Mouse (Mus musculus): ENCODE measurements around the gene Pkp1.

Gene Pkp1

GRCm38 (mm10) chr1:135857137-135857775, 61.8 kb downstream of the Pkp1 start:
- in situ Hi-C loops (cut with MseI, MboI) = no loop called here

GRCm38 (mm10) chr1:135856070-135856469, 62.9 kb downstream of the Pkp1 start:
- in situ Hi-C loops (cut with MseI, MboI) = no loop called here

DNA sequence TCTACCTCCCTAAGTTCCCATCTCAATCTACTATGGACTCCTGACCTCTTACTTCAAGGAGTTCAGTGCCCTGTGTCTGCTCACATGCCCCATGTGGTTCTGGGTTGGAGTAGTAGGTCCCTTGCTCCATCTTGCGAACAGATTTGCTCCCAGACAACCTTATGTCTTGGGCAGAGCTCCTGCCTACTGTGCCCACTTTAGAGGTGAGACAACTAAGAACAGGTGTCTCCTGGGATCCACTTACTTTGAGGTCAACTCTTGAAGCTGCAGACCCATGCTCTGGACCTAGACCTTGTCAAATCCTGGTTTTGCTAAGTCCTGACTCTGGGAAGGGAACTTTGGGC, 63.7 kb downstream of the Pkp1 start:
- in situ Hi-C loops (cut with MseI, MboI) = no loop called here

GRCm38 (mm10) chr1:135854591-135855343, 64.2 kb downstream of the Pkp1 start:
- in situ Hi-C loops (cut with MseI, MboI) = no loop called here

DNA sequence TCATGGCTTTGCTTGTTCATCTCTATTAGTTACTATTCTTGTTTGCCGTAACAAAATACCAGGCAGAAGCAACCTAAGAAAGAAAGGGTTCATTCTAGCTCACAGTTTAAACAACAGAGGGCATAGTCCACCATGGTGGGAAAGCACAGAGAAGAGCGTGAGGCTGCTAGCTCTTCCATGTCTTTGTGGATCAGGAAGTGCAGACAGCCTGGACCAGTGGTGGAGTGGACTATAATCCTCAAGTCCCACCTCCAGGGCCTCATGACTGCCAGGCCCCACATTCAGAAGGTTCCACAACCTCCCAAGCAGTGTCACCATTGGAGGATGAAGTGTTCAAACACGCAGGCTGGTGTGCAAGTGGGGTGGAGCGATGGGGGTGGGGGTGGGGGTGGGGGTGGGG, 65.8 kb downstream of the Pkp1 start:
- in situ Hi-C loops (cut with MseI, MboI) = no loop called here

GRCm38 (mm10) chr1:135852044-135852756, 66.8 kb downstream of the Pkp1 start:
- in situ Hi-C loops (cut with MseI, MboI) = no loop called here

DNA sequence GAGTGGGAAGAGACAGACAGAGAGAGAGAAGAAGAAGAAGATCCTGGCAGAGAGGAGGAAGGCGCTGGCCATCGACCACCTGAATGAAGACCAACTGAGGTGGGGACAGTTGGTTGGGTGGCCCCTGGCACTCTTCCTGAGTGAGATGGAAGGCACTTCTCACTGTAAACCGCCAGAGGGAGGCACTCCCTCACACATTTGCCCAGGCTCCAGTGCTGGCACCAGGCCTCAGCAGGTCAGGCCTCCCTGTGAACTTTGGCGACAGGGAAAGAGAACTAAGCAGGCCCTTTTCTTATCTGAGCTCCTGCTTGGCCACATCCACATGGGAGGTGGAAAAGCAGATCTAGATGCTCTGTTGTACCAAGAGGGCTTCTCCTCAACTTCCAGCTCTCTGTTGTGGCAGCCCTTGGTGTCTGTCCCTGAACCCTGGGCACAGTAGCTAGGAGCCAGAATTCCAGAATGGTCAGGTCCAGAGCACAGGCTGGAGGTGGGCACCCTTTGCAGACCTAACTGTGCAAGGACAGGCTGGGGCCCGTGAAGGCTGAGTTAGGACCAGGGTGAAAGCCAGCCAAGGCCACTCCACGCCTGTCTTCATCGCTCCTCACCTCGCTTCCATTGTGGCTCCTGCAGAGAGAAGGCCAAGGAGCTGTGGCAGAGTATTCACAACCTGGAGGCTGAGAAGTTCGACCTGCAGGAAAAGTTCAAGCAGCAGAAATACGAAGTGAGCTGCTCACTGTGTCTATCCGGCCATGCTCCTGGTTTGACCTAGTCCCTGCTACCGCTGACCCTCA, 68.1 kb downstream of the Pkp1 start:
- in situ Hi-C loops (cut with MseI, MboI) = no loop called here

DNA sequence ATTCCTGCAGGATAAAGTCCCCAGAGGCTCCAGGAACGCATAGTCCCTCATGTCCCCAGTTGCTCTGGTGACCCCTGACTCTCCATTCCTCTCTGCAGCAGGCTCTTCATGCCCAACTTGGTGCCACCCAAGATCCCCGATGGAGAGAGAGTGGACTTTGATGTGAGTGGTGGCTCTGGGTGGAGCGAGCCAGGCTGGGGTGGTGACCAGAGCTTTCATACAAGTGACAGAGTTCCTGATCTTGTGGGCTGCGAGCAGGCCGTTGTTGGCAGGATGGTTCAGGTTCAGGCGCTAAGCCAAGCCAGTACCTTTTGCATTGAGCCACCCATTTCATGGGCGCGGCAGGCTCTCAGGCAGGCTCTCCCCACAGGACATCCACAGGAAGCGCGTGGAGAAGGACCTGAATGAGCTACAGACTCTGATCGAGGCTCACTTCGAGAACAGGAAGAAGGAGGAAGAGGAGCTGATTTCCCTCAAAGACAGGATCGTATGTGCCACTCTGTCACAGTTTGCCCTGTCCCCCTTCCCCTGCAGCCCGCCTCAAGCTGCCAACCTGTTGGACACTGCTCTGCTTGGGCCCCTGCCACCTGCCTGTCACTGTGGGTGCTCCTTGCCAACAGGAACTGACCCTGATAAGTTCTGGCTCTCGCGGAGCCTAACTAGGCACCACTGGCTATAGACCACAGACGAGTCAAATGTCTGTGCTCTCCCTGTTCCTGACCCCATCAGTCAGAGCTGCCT, 71.2 kb downstream of the Pkp1 start:
- in situ Hi-C loops (cut with MseI, MboI) = no loop called here

DNA sequence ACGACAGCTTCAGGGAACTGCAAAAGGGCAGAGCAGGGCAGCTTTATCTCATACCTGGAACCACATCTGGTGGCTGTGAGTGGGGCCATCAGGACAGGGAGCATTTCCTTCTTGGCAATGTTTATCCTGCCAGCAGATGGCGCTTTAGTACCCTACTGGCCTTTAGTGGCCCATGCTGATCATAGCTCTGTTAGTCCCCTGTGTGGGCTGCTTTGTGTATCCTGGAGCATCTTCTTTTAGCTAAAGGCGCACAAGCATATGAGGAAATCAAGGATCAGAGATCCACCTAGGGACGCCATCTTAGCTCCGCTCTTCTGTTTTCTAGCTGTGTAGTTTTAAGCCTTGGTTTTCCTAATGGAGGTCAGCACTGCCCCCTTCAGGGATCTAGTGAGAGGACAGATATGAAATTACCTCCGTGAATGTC, 71.9 kb downstream of the Pkp1 start:
- in situ Hi-C loops (cut with MseI, MboI) = no loop called here

DNA sequence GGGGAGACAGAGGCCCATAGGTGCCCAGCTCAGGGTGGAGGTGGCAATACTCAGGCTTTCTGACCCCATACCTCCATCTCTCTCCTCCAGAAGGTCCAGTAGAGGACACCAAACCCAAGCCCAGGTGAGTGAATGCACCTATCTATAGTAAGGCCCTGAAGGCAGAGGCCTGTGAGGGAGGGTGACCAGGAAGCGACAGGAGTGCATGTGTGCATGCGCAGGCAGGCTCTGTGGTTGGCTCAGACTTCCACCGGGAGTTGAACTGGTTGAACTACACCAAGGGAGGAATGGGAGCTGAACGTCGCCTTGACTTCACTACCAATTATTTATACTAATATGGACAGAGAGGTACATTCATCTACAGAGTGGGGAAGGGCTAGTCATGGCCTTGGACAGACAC, 72.4 kb downstream of the Pkp1 start:
- in situ Hi-C loops (cut with MseI, MboI) = no loop called here

GRCm38 (mm10) chr1:135844481-135844880, 74.5 kb downstream of the Pkp1 start:
- in situ Hi-C loops (cut with MseI, MboI) = no loop called here

GRCm38 (mm10) chr1:135843519-135844262, 75.3 kb downstream of the Pkp1 start:
- in situ Hi-C loops (cut with MseI, MboI) = no loop called here

DNA sequence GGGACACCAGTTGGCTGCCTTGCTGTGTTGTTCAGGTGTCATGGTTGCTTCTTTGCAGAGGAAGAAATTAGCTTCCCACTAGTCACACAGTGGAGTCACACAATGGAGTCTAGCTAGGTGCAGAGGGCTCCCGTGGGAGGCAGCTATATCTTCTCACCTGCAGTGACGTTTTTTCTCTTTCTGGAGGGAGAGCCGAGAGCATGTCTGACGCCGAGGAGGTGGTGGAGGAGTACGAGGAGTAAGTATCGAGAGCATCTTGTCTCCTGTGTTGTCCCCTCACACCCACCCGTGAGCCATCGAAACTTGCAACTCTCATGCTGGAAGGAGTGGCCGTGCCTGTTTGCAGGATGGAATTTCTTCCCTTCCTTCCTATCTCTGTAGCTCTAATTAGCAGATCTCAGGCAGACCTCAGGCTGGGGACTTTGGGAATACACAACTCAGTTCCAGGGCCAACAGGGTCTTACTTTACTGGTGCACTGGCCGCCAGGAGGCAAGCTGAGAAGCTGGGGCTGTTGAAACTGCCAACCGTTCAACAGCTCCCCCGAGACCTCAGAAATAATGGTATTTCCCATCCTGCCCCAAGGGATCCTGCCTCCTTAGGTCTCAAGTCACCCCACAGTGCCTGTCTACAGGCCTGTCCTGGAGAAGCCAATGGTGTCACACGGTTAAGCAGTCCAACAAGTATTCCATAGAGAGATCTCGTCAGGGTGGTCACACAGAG, 78.2 kb downstream of the Pkp1 start:
- in situ Hi-C loops (cut with MseI, MboI) = no loop called here

DNA sequence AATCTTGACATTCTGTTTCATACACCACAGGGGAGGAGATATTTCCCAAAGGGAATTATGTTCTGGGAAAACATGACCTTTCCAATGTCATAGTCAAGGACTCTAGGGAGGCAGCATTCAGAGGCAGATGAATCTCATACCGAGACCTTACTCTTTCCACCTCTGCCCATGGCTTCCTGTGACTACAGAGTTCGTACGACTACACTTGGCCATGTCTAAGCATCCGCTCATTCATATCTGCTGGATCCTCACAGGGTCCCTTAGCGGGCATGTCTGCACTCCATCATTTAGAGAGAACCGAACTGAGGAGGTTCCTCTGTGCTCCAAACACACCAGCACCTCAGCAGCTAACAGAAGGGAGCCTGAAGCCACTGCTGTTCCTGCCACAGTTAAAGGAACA, 79.9 kb downstream of the Pkp1 start:
- in situ Hi-C loops (cut with MseI, MboI) = no loop called here

DNA sequence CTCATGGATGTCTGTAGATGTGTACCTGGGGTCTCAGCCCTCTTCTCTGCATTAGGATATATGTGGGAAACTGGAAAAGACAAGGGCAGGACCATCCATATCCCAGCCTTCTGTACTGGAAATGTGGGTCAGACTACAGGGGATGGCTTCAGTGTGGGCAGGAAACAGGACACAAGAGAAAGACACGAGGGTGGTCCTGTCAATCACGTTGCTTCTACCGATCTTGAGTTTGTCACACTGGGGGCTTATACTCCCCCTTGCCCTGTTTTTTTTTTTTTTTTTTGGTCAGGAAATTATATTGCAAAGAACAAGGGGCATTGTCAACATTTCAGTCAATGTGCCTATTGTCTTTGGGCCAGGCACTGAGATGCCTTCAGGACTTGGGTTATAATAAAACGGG, 80.4 kb downstream of the Pkp1 start:
- in situ Hi-C loops (cut with MseI, MboI) = no loop called here

- in situ Hi-C loops (cut with MseI, MboI) = no loop called here
These were observed 83.1 kb downstream of the Pkp1 start, which contains the start of gene Tnnt2 for GRCm38 (mm10) chr1:135835716-135836483. Gene Tnnt2, plus strand, starts transcription at chr1:135836354.

- in situ Hi-C loops (cut with MseI, MboI) = no loop called here
These were observed 84.0 kb downstream of the Pkp1 start for GRCm38 (mm10) chr1:135834983-135835382.

DNA sequence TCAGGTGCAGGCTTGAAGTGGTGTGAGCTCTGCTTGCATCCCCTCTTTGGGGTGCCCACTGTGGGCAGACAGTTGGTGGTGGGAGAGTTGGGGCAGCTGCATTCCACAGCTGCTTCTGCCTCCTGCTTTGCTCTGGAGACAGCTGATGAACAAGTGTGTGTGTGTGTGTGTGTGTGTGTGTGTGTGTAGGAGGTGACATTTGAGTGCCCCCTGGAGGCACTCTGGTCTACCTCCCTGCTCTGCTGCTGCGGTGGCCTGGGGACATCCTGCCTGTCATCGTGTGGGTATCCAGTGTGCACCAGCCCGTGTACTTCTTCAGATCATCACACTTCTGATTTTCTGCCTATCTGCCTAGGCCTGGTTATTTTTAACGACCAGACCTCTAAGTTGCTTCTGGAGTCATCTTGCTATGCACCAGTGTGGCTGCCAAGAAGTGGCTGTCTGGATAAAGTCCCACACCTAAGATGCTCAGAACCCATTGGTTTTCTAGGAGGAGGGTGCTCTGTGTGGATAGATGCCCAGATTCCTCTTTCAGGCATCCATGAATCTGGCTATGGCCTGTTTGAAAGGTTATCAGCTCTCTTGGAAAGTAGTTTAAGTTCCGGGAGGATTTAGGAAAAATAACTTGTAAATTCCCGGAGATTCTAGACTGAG, 84.7 kb downstream of the Pkp1 start:
- in situ Hi-C loops (cut with MseI, MboI) = no loop called here

GRCm38 (mm10) chr1:135828918-135829317, 90.1 kb downstream of the Pkp1 start:
- in situ Hi-C loops (cut with MseI, MboI) = no loop called here
